Mouse (Mus musculus): ENCODE data around the gene Dot1l. TPM values are rescaled to one million over a fixed set of nuclear protein-coding genes. Genes with fewer than 3 reads are reported as not detected.

Dot1l gene
- 121 and 155 TPM in 2 replicates for polyA plus RNA-seq (2012; rRNA removed)

DNA sequence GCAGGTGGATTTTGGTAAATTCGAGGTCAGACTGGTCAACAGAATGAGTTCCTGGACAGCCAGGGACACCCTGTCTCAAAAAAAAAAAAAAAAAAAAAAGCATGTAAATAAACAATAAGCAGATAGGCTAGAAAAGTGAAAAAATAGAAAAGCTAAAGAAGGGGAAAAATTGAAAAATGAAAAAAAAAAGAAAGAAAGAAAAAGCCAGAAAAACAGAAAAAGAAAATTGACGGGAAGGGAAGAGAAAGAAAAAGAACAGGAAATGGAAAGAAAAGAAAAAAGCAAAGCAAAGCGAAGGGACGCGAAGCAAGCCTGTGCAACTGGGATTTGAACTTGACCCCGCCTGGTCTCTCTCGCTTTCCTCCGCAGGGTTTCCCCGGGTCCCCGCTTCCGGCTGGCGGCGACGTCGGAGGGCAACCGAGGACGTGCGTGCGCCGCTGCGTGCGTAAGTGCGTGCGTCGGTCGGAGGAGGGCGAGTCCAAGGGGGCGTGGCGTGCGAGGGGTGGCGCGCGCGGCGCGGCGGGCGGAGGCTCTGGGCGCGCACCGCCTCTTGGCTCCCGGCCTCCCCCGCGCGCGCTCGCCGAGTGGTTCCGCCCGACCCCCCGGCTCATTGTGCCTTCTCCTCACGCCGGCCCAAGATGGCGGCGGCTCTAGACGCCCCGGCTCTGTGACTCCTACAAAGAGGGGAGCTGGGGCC, at the start of gene Dot1l:
TSS of gene Dot1l (plus strand) at position 613 of the 697 bp plus-strand sequence.
- peaks cover 39% of the 10 kb centered on the region for H3K4me1 ChIP-seq (replicated peaks; ENCODE audit: control insufficient read depth, insufficient read depth, low read length)
- no peaks in the 10 kb centered on the region for H3K36me3 ChIP-seq (ENCODE audit: control insufficient read depth, insufficient read depth, low read length)
- 1% methylated on average over 57 of the region's 57 CpGs for WGBS
- H3K4me3 ChIP-seq (ENCODE audit: control insufficient read depth, insufficient read depth, low read length) = peak within 1 kb of the TSS; percentile 78
- no peak within 1 kb of the TSS for H3K27ac ChIP-seq (ENCODE audit: control insufficient read depth, insufficient read depth, low read length)
- peak; percentile 68; the same call in 1 of the 2 replicates for TF ChIP-seq CTCF (IDR thresholded peaks at IDR 0.05; ENCODE audit: borderline replicate concordance, control insufficient read depth, extremely low read depth, insufficient read depth, low read length, poor library complexity)
- peak; percentile 48; the same call in 1 of the 2 replicates for TF ChIP-seq POLR2A (IDR thresholded peaks at IDR 0.05; ENCODE audit: control insufficient read depth, extremely low read depth, insufficient read depth, low read length, poor library complexity)
- no peaks in the 10 kb centered on the region for H3K27me3 ChIP-seq (ENCODE audit: control insufficient read depth, insufficient read depth, low read length)
- peak; percentile 99 for DNase-seq

GRCm38 (mm10) chr10:80705479-80705878, 49.5 kb upstream of the Dot1l start:
- no peak for DNase-seq
- Histone ChIP-seq H3K27me3 (ENCODE audit: control insufficient read depth, insufficient read depth, low read length) (no peaks in the 10 kb centered on the region), H3K27ac (ENCODE audit: control insufficient read depth, insufficient read depth, low read length) (no peak overlapping the region), H3K4me3 (ENCODE audit: control insufficient read depth, insufficient read depth, low read length) (no peak overlapping the region), H3K4me1 (replicated peaks; ENCODE audit: control insufficient read depth, insufficient read depth, low read length) (peaks cover 12% of the 10 kb centered on the region), H3K36me3 (ENCODE audit: control insufficient read depth, insufficient read depth, low read length) (peaks cover 35% of the 10 kb centered on the region)
- WGBS = 96% methylated on average over 3 of the region's 3 CpGs
- TF ChIP-seq POLR2A (IDR thresholded peaks at IDR 0.05; ENCODE audit: control insufficient read depth, extremely low read depth, insufficient read depth, low read length, poor library complexity) (no peak), CTCF (IDR thresholded peaks at IDR 0.05; ENCODE audit: borderline replicate concordance, control insufficient read depth, extremely low read depth, insufficient read depth, low read length, poor library complexity) (no peak)

DNA sequence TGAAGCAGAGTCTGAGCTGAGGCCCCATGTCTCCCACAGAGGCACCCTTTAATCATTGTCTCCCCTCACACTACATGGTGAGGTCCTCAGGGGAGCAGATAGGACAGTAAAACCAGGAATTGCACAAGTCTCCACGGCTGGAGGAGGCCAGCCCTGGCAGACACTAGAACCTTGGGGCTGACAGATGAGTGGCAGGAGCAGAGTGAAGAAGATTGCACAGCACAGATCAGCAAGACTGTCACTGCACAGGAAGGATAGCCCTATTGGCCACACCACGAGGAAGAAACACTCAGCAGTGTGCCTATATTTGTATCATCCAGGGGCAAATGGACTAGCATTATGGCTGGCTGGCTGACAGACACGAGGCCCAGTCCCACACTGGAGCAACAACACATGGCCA, 44.2 kb upstream of the Dot1l start:
- no peaks in the 10 kb centered on the region for H3K4me1 ChIP-seq (replicated peaks; ENCODE audit: control insufficient read depth, insufficient read depth, low read length)
- H3K36me3 ChIP-seq (ENCODE audit: control insufficient read depth, insufficient read depth, low read length) = peaks cover 76% of the 10 kb centered on the region
- no peak overlapping the region for H3K27ac ChIP-seq (ENCODE audit: control insufficient read depth, insufficient read depth, low read length)

DNA sequence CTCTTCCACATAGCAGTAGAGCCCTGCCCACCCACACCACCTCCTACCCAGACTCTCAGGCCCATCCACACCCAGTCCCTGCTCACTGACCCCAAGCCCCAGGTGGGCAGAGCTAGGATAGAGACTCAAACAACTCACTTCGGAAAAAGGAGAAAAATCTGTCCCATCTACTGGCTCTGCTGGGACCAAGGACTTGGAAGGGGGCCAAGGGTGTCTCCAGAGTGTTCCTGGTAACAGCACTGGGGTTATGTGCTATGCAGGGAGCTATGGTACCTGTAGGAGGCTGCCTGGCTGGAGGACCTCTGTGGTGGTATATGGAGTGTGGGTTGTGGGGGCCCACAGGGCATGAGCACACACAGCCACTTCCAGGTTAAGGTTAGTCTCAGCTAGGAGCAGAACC, 37.7 kb upstream of the Dot1l start:
- TF ChIP-seq POLR2A (IDR thresholded peaks at IDR 0.05; ENCODE audit: control insufficient read depth, extremely low read depth, insufficient read depth, low read length, poor library complexity) = no peak
- TF ChIP-seq CTCF (IDR thresholded peaks at IDR 0.05; ENCODE audit: borderline replicate concordance, control insufficient read depth, extremely low read depth, insufficient read depth, low read length, poor library complexity) = no peak
- no peak for DNase-seq
- Histone ChIP-seq H3K27ac (ENCODE audit: control insufficient read depth, insufficient read depth, low read length) (no peak overlapping the region), H3K4me1 (replicated peaks; ENCODE audit: control insufficient read depth, insufficient read depth, low read length) (no peaks in the 10 kb centered on the region), H3K36me3 (ENCODE audit: control insufficient read depth, insufficient read depth, low read length) (peaks cover 93% of the 10 kb centered on the region), H3K4me3 (ENCODE audit: control insufficient read depth, insufficient read depth, low read length) (no peak overlapping the region), H3K27me3 (ENCODE audit: control insufficient read depth, insufficient read depth, low read length) (no peaks in the 10 kb centered on the region)
- 85% methylated on average over 1 of the region's 1 CpGs for WGBS

More for the DNA sequence above, 44.2 kb upstream of the Dot1l start:
- no peak for DNase-seq
- Histone ChIP-seq H3K4me3 (ENCODE audit: control insufficient read depth, insufficient read depth, low read length) (no peak overlapping the region), H3K27me3 (ENCODE audit: control insufficient read depth, insufficient read depth, low read length) (no peaks in the 10 kb centered on the region)
- 63% methylated on average over 3 of the region's 3 CpGs for WGBS
- TF ChIP-seq CTCF (IDR thresholded peaks at IDR 0.05; ENCODE audit: borderline replicate concordance, control insufficient read depth, extremely low read depth, insufficient read depth, low read length, poor library complexity) = no peak
- TF ChIP-seq POLR2A (IDR thresholded peaks at IDR 0.05; ENCODE audit: control insufficient read depth, extremely low read depth, insufficient read depth, low read length, poor library complexity) = no peak

GRCm38 (mm10) chr10:80727369-80728127, 27.5 kb upstream of the Dot1l start:
- H3K27me3 ChIP-seq (ENCODE audit: control insufficient read depth, insufficient read depth, low read length) = no peaks in the 10 kb centered on the region
- 96% methylated on average over 5 of the region's 5 CpGs for WGBS
- DNase-seq = no peak
- H3K27ac ChIP-seq (ENCODE audit: control insufficient read depth, insufficient read depth, low read length) = no peak overlapping the region
- H3K36me3 ChIP-seq (ENCODE audit: control insufficient read depth, insufficient read depth, low read length) = peaks cover 85% of the 10 kb centered on the region
- H3K4me1 ChIP-seq (replicated peaks; ENCODE audit: control insufficient read depth, insufficient read depth, low read length) = no peaks in the 10 kb centered on the region
- H3K4me3 ChIP-seq (ENCODE audit: control insufficient read depth, insufficient read depth, low read length) = no peak overlapping the region
- TF ChIP-seq POLR2A (IDR thresholded peaks at IDR 0.05; ENCODE audit: control insufficient read depth, extremely low read depth, insufficient read depth, low read length, poor library complexity) (no peak), CTCF (IDR thresholded peaks at IDR 0.05; ENCODE audit: borderline replicate concordance, control insufficient read depth, extremely low read depth, insufficient read depth, low read length, poor library complexity) (no peak)

DNA sequence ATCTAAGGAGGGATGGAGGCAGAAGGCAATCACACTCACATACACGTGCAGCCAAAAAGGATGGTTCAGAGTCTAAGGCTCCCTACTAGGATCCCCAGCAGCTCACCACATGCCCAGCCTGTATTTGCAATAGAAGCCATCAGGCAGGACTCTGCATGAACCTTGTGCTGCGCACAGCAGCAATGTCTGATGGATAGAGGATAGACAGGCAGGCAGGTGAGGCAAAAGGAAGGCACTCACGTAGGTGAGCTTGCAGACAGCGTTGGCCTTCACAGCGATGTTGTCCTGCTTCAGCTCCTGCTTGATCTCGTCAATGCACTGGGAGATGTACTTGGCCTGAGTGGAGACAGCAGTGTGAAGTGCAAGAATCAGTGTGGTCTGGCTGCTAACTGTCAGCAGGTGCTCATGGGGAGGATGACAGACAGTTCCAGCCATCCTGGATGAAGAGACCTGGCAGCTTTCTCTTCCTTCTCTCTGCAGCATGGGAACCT, 22.4 kb upstream of the Dot1l start:
- no peak for TF ChIP-seq POLR2A (IDR thresholded peaks at IDR 0.05; ENCODE audit: control insufficient read depth, extremely low read depth, insufficient read depth, low read length, poor library complexity)
- WGBS = 98% methylated on average over 6 of the region's 6 CpGs

More for the DNA sequence above, 22.4 kb upstream of the Dot1l start:
- no peak overlapping the region for H3K27ac ChIP-seq (ENCODE audit: control insufficient read depth, insufficient read depth, low read length)
- H3K4me3 ChIP-seq (ENCODE audit: control insufficient read depth, insufficient read depth, low read length) = no peak overlapping the region
- peaks cover 9% of the 10 kb centered on the region for H3K4me1 ChIP-seq (replicated peaks; ENCODE audit: control insufficient read depth, insufficient read depth, low read length)
- H3K27me3 ChIP-seq (ENCODE audit: control insufficient read depth, insufficient read depth, low read length) = no peaks in the 10 kb centered on the region
- H3K36me3 ChIP-seq (ENCODE audit: control insufficient read depth, insufficient read depth, low read length) = peaks cover 48% of the 10 kb centered on the region
- DNase-seq = no peak

Data from thymus, adult 2 months (tissue).